Mouse (Mus musculus) gastrocnemius, adult 2 months (tissue): Measurements from ENCODE around the gene Cic. TPM values are rescaled to one million over a fixed set of nuclear protein-coding genes. Genes with fewer than 3 reads are reported as not detected.
A peak's percentile ranks its signal among the peaks of the same experiment; 100 is the strongest.

Source experiments
- DNase-seq: peaks from one replicate; pipeline ENCODE4 v3.0.0; 2022
- H3K27ac ChIP-seq: fragments of 200-600 bp; 2 replicates; pipeline ENCODE4 v1.8.1; 2022; ENCODE audit warnings: mild to moderate bottlenecking
- H3K4me3 ChIP-seq: fragments of 200-600 bp; 2 replicates; pipeline ENCODE4 v1.8.1; 2022; ENCODE audit warnings: mild to moderate bottlenecking, moderate library complexity
- CTCF ChIP-seq: fragments of 200-600 bp; IDR thresholded peaks from 2 replicates; pipeline ENCODE4 v1.8.1; 2022; ENCODE audit warnings: antibody characterized with exemption, mild to moderate bottlenecking, moderate library complexity
- intact Hi-C: fragments of 180-260 bp; cut with DNase I; formaldehyde crosslinking; loops from one replicate; pipeline ENCODE4 v1.15.1; 2025
- total RNA-seq, 2 experiments: library from RNA; stranded (reverse); gene quantifications; 2 replicates each; pipeline ENCODE4 v1.2.3; 2021

Cic gene
- total RNA-seq, 2 experiments from 2014 or later = 37.0 to 40.4 TPM

DNA sequence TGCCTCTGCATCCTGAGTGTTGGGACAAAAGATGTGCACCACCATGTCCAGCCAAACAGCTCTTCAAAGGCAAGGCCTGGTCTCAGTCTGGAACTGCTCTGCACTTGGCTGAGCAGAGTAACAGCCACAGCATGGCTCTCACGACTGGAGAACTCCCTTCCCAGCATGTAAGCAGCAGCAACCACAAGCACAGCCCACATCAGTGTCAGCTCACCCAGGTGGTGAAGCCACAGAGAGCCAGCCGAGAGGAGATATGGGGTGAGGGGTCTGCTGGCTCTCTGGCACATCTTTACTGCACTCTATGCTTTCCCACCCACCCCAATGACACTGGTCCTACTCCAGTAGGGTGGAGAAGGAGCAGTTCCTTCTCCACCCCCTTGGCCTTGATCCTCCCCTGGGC, 34.4 kb upstream of the Cic start:
- Histone ChIP-seq H3K27ac (no peak overlapping the region), H3K4me3 (no peak overlapping the region)
- no peak for DNase-seq
- TF ChIP-seq CTCF = no peak
- intact Hi-C loops = no loop called here

DNA sequence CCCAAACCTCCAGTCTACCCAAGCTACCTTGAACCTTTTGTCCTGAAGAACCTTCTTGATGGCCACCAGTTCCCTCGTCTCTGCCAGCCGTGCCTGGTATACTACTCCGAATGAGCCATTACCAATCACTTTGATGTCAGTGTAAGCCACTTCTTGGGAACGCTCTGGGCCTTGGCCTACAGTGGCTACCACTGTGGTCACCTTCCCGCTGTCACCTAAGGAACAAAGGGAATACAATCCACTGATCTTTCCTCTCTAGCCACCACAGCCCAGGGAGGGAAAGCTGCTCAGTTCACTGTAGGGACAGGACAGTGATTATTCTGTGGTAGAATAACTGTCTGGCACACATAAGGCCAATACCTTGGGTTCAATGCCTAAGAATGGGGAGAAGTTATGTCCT, 32.0 kb upstream of the Cic start:
- H3K27ac ChIP-seq = no peak overlapping the region
- no peak for DNase-seq
- no peak for TF ChIP-seq CTCF
- intact Hi-C loops = loop anchor here (5.0 kb wide), 1 partner anchor 152 kb away; no protein-coding TSS in a partner anchor
- no peak overlapping the region for H3K4me3 ChIP-seq

DNA sequence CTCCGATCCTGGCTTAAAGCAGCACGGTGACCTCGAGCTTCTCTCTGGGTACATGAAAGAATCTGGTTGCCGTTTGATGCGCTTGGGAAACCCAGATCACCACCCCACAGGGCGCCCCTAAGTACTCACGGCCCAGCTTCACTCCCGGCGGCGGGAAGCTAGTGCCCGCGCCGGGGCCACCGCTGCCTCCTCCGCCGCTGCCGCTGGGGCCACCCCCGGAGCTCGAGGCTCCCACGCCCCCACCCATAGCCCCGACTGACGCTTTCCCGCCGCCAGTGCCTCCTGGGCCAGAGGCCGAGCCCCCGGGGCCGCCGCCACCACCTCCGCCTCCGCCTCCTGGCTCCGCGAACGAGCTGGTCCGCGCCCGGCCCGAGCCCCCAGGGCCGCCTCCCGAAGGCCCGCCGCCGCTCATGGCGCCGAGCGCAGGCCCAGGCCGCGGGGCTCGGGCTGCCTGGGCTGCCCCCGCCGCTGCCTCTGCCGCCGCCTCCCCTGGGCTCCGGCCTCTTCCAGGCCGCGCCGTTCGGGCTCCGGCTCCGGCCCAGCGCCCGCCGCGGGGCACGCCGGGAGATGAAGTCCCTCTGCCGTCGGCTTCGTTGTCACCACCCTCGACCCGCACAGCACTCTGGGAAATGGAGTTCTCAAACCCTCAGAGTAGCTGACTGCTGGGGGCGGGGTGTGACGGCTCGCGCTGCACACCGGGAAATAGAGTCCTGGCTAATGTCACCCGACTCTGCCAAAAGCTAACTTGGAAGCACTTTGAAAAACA, 30.1 kb upstream of the Cic start, which contains the start of gene Gsk3a:
Gene Gsk3a, minus strand, starts transcription at position 603 of the 766 bp plus-strand sequence.
- DNase-seq = peak; percentile 99
- Histone ChIP-seq H3K4me3 (peak within 1 kb of the TSS; percentile 91), H3K27ac (peak within 1 kb of the TSS; percentile 93)
- intact Hi-C loops = loop anchor here (2.0 to 5.0 kb wide), 2 partner anchors 17 to 150 kb away; partner anchors contain the start of genes Dedd2 and Zfp526
- no peak for TF ChIP-seq CTCF

DNA sequence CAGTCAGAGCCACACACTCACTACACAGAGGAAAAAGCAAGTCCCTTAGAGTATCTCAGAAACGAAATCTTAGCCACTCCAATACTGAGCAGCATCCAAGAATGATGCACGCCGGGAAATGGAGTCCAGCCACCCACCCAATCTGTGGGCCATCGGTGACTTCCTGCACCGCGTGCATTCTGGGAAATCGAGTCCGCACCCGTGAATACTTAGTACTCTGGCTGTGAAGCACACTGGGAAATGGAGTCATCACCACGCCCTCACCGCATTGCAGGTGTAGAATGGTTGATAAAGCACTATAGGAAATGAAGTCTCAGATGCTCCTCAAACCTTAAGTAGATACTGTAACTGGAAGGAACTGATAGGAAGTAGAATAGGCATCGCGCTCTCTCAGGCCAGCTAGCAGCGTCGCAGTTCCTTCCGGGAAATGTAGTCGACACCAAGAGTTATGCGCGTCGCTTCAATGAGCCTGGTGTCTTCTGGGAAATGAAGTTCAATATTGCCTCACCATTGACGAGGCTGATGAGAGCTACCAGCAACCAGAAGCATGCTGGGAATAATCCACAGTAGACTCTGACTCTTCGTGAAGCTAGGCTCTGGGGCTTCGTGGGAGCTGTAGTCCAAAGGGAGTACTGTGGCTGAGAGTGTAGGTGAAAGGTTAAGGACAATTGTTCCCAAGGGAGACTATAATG, 29.3 kb upstream of the Cic start:
- Histone ChIP-seq H3K4me3 (peak overlapping the region; percentile 91), H3K27ac (peak overlapping the region; percentile 93)
- TF ChIP-seq CTCF = no peak
- peak; percentile 94 for DNase-seq
- intact Hi-C loops = loop anchor here (5.0 kb wide), 1 partner anchor 149 kb away; no protein-coding TSS in a partner anchor

DNA sequence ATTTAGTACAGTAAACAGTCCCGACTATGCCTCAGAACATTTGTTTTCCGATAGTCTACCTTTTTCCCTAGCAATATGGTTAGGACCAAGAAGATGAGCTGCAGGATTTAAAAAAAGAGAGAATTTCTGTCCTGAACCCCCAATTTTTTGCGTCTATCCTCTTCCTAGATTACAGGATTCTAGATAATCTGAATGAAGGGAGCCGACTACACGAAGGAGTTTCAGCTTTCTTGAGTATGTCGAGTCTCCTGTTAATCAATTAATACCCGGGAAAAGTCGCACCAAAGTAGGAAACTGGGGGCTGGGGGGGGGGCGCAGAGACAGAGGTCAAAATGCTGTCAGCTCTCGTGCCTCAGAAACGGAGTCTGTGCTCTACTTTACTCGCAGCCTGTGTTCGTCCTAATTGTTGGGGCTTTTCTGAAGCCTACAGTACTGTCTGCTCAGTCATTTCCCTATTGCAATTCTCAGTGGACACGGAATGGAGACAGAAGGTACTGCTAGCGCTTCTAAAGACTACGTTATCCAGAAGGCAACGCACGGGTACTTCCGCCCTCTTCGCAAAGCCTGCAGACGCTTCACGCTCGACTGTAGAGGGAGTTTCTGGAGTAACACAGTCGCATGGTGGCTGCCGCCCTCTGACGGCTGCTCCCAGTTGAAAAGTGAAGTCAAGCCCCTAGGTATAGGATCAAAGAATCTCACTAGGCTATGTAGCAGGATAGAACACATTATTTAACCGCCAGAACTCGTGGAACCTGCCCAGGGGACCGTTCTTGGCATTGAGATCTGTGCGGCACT, 28.5 kb upstream of the Cic start:
- DNase-seq = peak; percentile 88
- peak; percentile 77 for TF ChIP-seq CTCF
- intact Hi-C loops = loop anchor here (5.0 kb wide), 1 partner anchor 148 kb away; no protein-coding TSS in a partner anchor
- Histone ChIP-seq H3K27ac (peak overlapping the region; percentile 93), H3K4me3 (peak overlapping the region; percentile 91)

DNA sequence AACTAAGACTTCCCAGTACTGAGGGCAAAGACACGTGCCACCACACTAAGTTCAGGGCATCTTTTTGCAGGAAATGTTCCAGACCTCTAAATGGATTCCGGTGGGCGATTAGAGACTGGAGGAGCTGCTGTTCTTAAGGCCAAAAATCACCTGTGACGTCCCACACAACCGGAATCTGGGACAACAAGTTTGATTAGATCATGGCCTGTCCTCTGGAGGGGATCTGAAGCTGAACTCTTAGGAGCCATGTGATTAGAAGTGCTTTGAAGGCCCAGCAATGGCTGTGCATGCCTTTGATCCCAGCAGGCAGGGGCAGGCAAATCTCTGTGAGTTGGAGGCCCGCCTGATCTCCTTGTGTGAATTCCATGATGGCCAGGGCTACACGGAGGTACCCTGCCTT, 26.9 kb upstream of the Cic start:
- no peak for DNase-seq
- peak overlapping the region; percentile 93; the same call in 1 of the 2 replicates for H3K27ac ChIP-seq
- TF ChIP-seq CTCF = no peak
- intact Hi-C loops = loop anchor here (1.0 to 2.0 kb wide), 3 partner anchors 38 to 92 kb away; no protein-coding TSS in a partner anchor
- no peak overlapping the region for H3K4me3 ChIP-seq

DNA sequence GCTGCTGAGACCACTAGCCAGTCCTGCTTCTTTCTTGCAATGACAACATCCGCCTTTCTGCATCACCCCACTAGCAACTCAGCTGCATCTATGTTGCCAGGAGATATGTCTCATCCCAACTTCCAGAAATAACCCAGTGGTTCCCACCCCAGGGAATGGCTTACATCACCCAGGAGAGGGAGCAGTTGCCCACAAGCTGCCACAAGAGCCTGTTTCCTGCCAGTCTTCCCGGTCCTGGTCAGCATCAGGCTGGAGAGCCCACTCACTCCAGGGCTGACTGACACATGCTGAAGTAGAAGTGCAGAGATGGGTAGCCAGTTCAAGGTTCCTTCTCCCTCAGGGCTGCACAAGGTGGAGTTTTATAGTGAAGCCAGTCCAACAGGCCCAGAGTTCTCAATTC, 26.4 kb upstream of the Cic start:
- TF ChIP-seq CTCF = peak; percentile 74
- no peak overlapping the region for H3K4me3 ChIP-seq
- H3K27ac ChIP-seq = peak overlapping the region; percentile 93; the same call in 1 of the 2 replicates
- intact Hi-C loops = loop anchor here (1.0 to 2.0 kb wide), 3 partner anchors 38 to 92 kb away; no protein-coding TSS in a partner anchor
- DNase-seq = peak; percentile 70

DNA sequence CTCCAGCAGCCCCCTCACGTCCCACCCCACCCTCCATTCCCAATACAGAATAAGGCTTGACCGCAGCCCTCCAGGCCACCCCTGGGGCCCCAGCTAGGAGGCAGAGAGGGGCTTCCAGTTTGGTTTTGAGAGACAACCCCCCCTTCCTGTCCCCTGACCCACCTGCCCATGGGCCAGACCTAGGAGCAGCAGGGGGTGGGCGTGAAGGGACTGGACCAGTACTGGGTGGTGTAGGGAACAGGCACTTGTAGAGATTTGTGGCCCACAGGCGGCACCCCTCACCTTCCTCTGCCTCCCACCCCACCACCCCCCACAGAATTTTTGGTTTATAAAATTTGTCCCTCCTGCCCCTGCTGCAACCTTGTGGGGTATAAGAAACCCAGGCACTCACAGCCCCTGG, 24.1 kb upstream of the Cic start:
- peak; percentile 18 for DNase-seq
- no peak for TF ChIP-seq CTCF
- Histone ChIP-seq H3K27ac (no peak overlapping the region), H3K4me3 (no peak overlapping the region)
- intact Hi-C loops = no loop called here

DNA sequence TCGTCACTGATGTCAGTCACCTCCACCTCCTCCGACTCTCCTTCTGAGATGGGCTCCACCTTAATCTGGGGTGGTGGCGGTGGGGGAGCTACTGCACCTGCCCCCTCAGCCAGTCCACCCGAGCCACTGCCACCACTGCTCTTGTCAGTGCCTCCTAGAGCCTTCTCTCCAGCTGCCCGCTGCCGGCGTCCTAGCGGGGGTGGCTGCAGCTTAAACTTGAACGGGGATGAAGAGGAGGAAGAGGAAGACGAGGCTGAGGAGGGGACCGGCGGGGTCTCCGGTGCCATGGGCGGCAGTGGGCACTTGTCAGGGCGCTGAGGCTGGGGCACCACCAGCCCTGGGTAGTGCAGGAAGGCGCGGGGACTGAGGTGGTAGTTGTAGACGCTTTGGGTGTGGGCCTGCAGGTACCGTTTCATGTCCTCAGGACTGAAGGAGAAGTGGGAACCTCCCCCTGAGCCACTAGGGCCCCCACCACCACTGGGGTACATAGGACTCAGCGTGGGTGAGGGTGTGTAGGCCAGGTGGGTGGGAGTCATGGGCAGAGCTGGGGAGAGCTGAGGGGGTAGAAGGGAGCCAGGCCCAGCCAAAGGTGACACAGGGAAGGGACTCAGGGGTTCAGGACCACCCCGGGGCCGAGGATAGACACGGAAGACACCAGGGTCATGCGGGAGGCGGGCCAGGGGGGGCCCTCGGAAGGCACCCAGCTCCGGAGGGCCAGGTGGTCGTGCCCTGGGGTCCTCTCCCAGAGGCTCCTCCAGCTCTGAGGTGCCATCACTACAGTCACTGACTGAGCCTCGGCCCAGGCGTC, 22.7 kb upstream of the Cic start:
- no peak for TF ChIP-seq CTCF
- peak; percentile 19 for DNase-seq
- H3K4me3 ChIP-seq = no peak overlapping the region
- peak overlapping the region; percentile 97; the same call in 1 of the 2 replicates for H3K27ac ChIP-seq
- intact Hi-C loops = no loop called here

DNA sequence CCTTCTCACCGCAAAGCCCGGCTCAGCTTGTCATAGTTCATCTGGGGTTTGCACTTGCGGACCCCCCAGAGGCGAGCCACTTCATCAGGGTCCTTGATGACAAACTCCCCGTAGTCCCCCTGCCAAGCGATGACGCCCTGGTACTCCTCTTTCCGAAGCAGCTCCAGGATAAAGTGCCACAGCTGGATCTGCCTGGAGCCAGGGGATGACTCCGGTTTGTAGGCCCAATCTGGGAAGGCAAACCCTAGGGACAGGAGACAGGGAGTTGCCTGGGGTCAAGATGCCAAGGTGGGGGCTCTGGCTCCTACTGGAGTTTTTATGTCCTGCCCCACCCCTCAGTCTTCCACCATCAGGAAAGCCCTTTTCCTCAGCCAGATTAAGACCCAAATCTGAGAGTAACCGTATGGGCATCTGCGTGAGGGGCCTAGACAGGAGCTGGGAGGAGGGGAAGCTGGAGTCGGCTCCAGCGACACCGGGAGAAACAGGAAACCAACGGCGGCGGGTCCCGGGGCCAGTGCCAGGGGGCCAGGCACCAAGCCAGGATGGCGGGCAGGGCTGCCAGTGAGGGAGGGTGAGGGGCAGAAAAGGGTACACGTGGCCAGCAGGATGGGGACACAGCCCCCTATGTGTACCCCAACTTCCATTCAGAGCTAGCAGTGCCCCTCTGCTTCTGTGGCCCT, 21.3 kb upstream of the Cic start:
- peak overlapping the region; percentile 95 for H3K4me3 ChIP-seq
- intact Hi-C loops = no loop called here
- TF ChIP-seq CTCF = no peak
- peak overlapping the region; percentile 97 for H3K27ac ChIP-seq
- peak; percentile 65 for DNase-seq

DNA sequence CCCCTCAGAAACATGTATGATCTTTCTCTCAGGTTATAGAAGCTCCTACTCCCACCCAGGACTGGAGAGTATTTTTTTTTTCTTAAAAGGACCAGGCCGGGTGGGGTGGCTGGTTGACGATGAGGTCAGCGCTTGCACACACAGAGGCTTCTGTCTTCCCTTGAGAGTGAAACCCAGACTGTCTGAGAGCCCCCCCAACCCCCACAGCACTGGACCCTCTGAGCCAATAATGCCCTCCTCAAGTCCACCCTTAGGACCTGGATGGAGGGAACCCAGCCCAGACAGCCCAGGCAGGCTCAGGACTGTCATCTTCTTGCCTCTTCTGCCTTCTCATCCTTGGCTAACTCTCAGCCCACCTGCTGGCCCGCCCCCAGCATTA, 20.8 kb upstream of the Cic start:
- no peak for TF ChIP-seq CTCF
- intact Hi-C loops = no loop called here

More for the DNA sequence above, 20.8 kb upstream of the Cic start:
- peak overlapping the region; percentile 97 for H3K27ac ChIP-seq
- peak; percentile 39 for DNase-seq
- peak overlapping the region; percentile 95 for H3K4me3 ChIP-seq
